Mouse (Mus musculus): Measurements from ENCODE around the gene Isl2. TPM values are rescaled to one million over a fixed set of nuclear protein-coding genes. Genes with fewer than 3 reads are reported as not detected.

Isl2 gene
- polyA plus RNA-seq, 1 experiment: 0.21 TPM

DNA sequence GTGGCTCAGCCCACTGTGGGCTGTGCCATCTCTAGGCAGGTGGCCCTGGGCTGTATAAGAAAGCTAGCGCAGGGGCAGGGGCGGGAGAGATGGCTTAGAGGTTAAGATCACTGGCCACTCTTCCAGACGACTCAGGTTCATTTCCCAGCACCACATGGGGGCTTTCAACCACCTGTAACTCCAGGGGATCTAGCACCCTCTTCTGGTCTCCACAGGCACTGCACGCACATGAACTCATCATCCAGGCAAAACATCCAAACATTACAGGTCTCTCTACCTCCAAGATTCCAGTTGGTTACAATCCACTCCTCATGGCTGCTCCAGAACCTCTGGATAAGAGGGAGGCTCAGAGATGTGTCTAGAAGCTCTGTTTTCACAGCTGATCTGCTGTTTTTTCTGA, 12.8 kb upstream of the Isl2 start:
- Histone ChIP-seq H3K4me3 (ENCODE audit: extremely low read depth, insufficient read depth, insufficient read length) (no peak overlapping the region), H3K27me3 (ENCODE audit: control insufficient read depth, insufficient read depth, low read length) (peaks cover 3% of the 10 kb centered on the region), H3K36me3 (ENCODE audit: control insufficient read depth, insufficient read depth, low read length) (no peaks in the 10 kb centered on the region), H3K27ac (ENCODE audit: insufficient read depth, low read length) (no peak overlapping the region), H3K4me1 (ENCODE audit: control insufficient read depth, insufficient read depth, insufficient read length) (no peaks in the 10 kb centered on the region)
- TF ChIP-seq CTCF (IDR thresholded peaks at IDR 0.05; ENCODE audit: extremely low read depth, insufficient read depth, insufficient read length, insufficient replicate concordance): peak; percentile 38; the same call in 1 of the 2 replicates
- TF ChIP-seq POLR2A (IDR thresholded peaks at IDR 0.05; ENCODE audit: low read depth, low read length): no peak
- DNase-seq (ENCODE audit: low read depth in 1 of 2, low spot score in 2 of 2): no peak
- 76% methylated on average over 4 of the region's 4 CpGs for WGBS

GRCm38 (mm10) chr9:55535907-55536306, 2.6 kb upstream of the Isl2 start:
- no peak for TF ChIP-seq POLR2A (IDR thresholded peaks at IDR 0.05; ENCODE audit: low read depth, low read length)
- TF ChIP-seq CTCF (IDR thresholded peaks at IDR 0.05; ENCODE audit: extremely low read depth, insufficient read depth, insufficient read length, insufficient replicate concordance): peak; percentile 30; the same call in 1 of the 2 replicates
- Histone ChIP-seq H3K4me3 (ENCODE audit: extremely low read depth, insufficient read depth, insufficient read length) (no peak overlapping the region), H3K27ac (ENCODE audit: insufficient read depth, low read length) (no peak overlapping the region), H3K4me1 (ENCODE audit: control insufficient read depth, insufficient read depth, insufficient read length) (peaks cover 1% of the 10 kb centered on the region; the same call in 1 of the 2 replicates), H3K27me3 (ENCODE audit: control insufficient read depth, insufficient read depth, low read length) (peaks cover 21% of the 10 kb centered on the region), H3K36me3 (ENCODE audit: control insufficient read depth, insufficient read depth, low read length) (no peaks in the 10 kb centered on the region)
- 12% methylated on average over 3 of the region's 3 CpGs for WGBS
- DNase-seq (ENCODE audit: low read depth in 1 of 2, low spot score in 2 of 2): peak in 1 of 2 experiments; percentile 37

DNA sequence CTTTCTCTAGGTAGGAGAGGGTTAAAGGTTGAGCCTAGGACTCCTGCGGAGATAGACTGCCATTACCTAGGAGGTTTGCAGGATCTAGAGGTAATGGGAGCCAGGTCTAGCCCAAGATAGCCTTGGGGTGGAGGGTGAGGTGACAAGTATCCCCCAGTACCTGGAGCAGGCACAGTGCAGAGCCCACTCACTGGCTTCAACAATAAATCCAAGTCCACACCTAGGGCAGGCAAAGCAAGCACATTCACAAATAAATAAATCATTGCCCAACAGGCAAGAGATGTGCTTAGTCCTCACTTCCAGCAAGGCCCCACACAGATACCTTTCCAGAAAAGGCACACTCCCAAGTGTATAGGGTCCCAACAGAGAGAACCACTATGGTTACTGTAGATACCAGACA, 534 bp downstream of the Isl2 start:
- Histone ChIP-seq H3K27me3 (ENCODE audit: control insufficient read depth, insufficient read depth, low read length) (peaks cover 45% of the 10 kb centered on the region), H3K36me3 (ENCODE audit: control insufficient read depth, insufficient read depth, low read length) (no peaks in the 10 kb centered on the region), H3K4me1 (ENCODE audit: control insufficient read depth, insufficient read depth, insufficient read length) (peaks cover 18% of the 10 kb centered on the region), H3K4me3 (ENCODE audit: extremely low read depth, insufficient read depth, insufficient read length) (no peak overlapping the region), H3K27ac (ENCODE audit: insufficient read depth, low read length) (no peak overlapping the region)
- no peak for TF ChIP-seq CTCF (IDR thresholded peaks at IDR 0.05; ENCODE audit: extremely low read depth, insufficient read depth, insufficient read length, insufficient replicate concordance)
- no peak for TF ChIP-seq POLR2A (IDR thresholded peaks at IDR 0.05; ENCODE audit: low read depth, low read length)
- DNase-seq (ENCODE audit: low read depth in 1 of 2, low spot score in 2 of 2): no peak
- WGBS: 20% methylated on average over 1 of the region's 1 CpGs

- peaks cover 23% of the 10 kb centered on the region for H3K4me1 ChIP-seq (ENCODE audit: control insufficient read depth, insufficient read depth, insufficient read length)
- H3K27ac ChIP-seq (ENCODE audit: insufficient read depth, low read length): no peak overlapping the region
- peaks cover 52% of the 10 kb centered on the region for H3K27me3 ChIP-seq (ENCODE audit: control insufficient read depth, insufficient read depth, low read length)
- H3K36me3 ChIP-seq (ENCODE audit: control insufficient read depth, insufficient read depth, low read length): no peaks in the 10 kb centered on the region
- H3K4me3 ChIP-seq (ENCODE audit: extremely low read depth, insufficient read depth, insufficient read length): no peak overlapping the region
- DNase-seq (ENCODE audit: low read depth in 1 of 2, low spot score in 2 of 2): no peak
- WGBS: 6% methylated on average over 31 of the region's 31 CpGs
- TF ChIP-seq CTCF (IDR thresholded peaks at IDR 0.05; ENCODE audit: extremely low read depth, insufficient read depth, insufficient read length, insufficient replicate concordance): no peak
- no peak for TF ChIP-seq POLR2A (IDR thresholded peaks at IDR 0.05; ENCODE audit: low read depth, low read length)
Observed at GRCm38 (mm10) chr9:55539661-55540390, 1.4 kb downstream of the Isl2 start.

GRCm38 (mm10) chr9:55540391-55540770, 1.9 kb downstream of the Isl2 start:
- no peaks in the 10 kb centered on the region for H3K36me3 ChIP-seq (ENCODE audit: control insufficient read depth, insufficient read depth, low read length)
- WGBS: 7% methylated on average over 12 of the region's 12 CpGs
- H3K4me3 ChIP-seq (ENCODE audit: extremely low read depth, insufficient read depth, insufficient read length): no peak overlapping the region
- H3K27me3 ChIP-seq (ENCODE audit: control insufficient read depth, insufficient read depth, low read length): peaks cover 56% of the 10 kb centered on the region
- DNase-seq (ENCODE audit: low read depth in 1 of 2, low spot score in 2 of 2): no peak
- H3K27ac ChIP-seq (ENCODE audit: insufficient read depth, low read length): no peak overlapping the region
- peaks cover 25% of the 10 kb centered on the region for H3K4me1 ChIP-seq (ENCODE audit: control insufficient read depth, insufficient read depth, insufficient read length)
- TF ChIP-seq POLR2A (IDR thresholded peaks at IDR 0.05; ENCODE audit: low read depth, low read length): no peak
- no peak for TF ChIP-seq CTCF (IDR thresholded peaks at IDR 0.05; ENCODE audit: extremely low read depth, insufficient read depth, insufficient read length, insufficient replicate concordance)

DNA sequence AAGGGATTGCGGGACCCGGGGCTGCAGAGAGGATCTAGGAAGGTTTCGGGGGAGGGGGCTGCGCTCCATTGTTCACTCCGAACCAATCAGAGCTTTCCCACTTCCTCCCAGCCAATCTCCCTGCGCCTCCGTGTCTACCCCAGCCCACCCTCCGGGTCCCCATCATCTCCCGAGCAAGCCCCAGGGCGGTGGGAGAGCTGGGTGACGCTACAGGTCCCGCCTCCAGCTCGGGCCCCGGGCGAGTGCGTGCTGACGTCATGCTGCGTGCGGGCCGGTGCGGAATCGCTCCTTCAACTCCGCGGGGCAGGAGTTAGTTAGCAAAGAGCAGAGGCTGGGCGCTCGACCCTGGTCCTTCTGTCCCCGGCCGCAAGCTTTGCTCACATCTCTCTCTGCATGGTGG, 2.4 kb downstream of the Isl2 start:
- Histone ChIP-seq H3K27ac (ENCODE audit: insufficient read depth, low read length) (no peak overlapping the region), H3K27me3 (ENCODE audit: control insufficient read depth, insufficient read depth, low read length) (peaks cover 61% of the 10 kb centered on the region), H3K4me1 (ENCODE audit: control insufficient read depth, insufficient read depth, insufficient read length) (peaks cover 29% of the 10 kb centered on the region), H3K36me3 (ENCODE audit: control insufficient read depth, insufficient read depth, low read length) (no peaks in the 10 kb centered on the region), H3K4me3 (ENCODE audit: extremely low read depth, insufficient read depth, insufficient read length) (peak overlapping the region; percentile 51; the same call in 1 of the 2 replicates)
- DNase-seq (ENCODE audit: low read depth in 1 of 2, low spot score in 2 of 2): peak in 1 of 2 experiments; percentile 38
- 1% methylated on average over 28 of the region's 28 CpGs for WGBS
- TF ChIP-seq CTCF (IDR thresholded peaks at IDR 0.05; ENCODE audit: extremely low read depth, insufficient read depth, insufficient read length, insufficient replicate concordance): no peak
- TF ChIP-seq POLR2A (IDR thresholded peaks at IDR 0.05; ENCODE audit: low read depth, low read length): no peak

All from spleen, adult 2 months (tissue).